Mouse (Mus musculus) heart, postnatal 10 days (tissue): ENCODE results near the gene Exosc1. TPM values are rescaled to one million over a fixed set of nuclear protein-coding genes. Genes with fewer than 3 reads are reported as not detected.
"Not testable (repeated sequence)": the region's sequence is repeated elsewhere in the genome, so short reads cannot be mapped to it uniquely, and the experiment has no call there.

ENCODE experiments used
- DNase-seq, 2 experiments: peaks; one replicate each; pipeline ENCODE4 v3.0.0; 2021
- intact Hi-C: fragments of 180-260 bp; cut with DNase I; formaldehyde crosslinking; loops from one replicate; pipeline ENCODE4 v1.15.1; 2025
- total RNA-seq, 2 experiments: library from RNA; stranded (reverse); gene quantifications; 2 replicates each; pipeline ENCODE4 v1.2.3; 2021

The Exosc1 gene
- total RNA-seq, 2 experiments from 2014 or later: 13.3 to 15.8 TPM

GRCm38 (mm10) chr19:41915294-41915693 is 17.9 kb downstream of the Exosc1 start:
- no peak for DNase-seq
- intact Hi-C loops: no loop called here

- intact Hi-C loops: loop anchor here (5.0 kb wide), 2 partner anchors 68 to 113 kb away; partner anchors contain the start of genes Mms19 and Ubtd1
Observed at GRCm38 (mm10) chr19:41914592-41914882, 18.7 kb downstream of the Exosc1 start.

GRCm38 (mm10) chr19:41913774-41914591 is 19.2 kb downstream of the Exosc1 start:
- DNase-seq: no peak
- intact Hi-C loops: loop anchor here (2.0 to 5.0 kb wide), 3 partner anchors 19 to 113 kb away; partner anchors contain the start of genes Exosc1, Mms19, Ubtd1 and Zdhhc16

More at GRCm38 (mm10) chr19:41914592-41914882, 18.7 kb downstream of the Exosc1 start:
- DNase-seq: not testable (repeated sequence)

GRCm38 (mm10) chr19:41912121-41913080 is 20.8 kb downstream of the Exosc1 start:
- intact Hi-C loops: loop anchor here (2.0 to 5.0 kb wide), 3 partner anchors 20 to 115 kb away; partner anchors contain the start of genes Exosc1, Mms19, Ubtd1 and Zdhhc16
- DNase-seq: peak; percentile 53 to 56

GRCm38 (mm10) chr19:41911178-41912073 is 21.8 kb downstream of the Exosc1 start, which contains the start of gene Pgam1:
Gene Pgam1, plus strand, starts transcription at chr19:41911923.
- intact Hi-C loops: loop anchor here (2.0 to 5.0 kb wide), 4 partner anchors 15 to 116 kb away; partner anchors contain the start of genes Exosc1, Mms19, Rrp12 and Ubtd1
- DNase-seq: peak; percentile 96 to 97

- intact Hi-C loops: loop anchor here (2.0 to 5.0 kb wide), 3 partner anchors 14 to 117 kb away; partner anchors contain the start of genes Mms19, Rrp12 and Ubtd1
- DNase-seq: no peak
Observed at GRCm38 (mm10) chr19:41910396-41910795, 22.8 kb downstream of the Exosc1 start.

- intact Hi-C loops: no loop called here
- no peak for DNase-seq
Observed at GRCm38 (mm10) chr19:41908736-41909135, 24.5 kb downstream of the Exosc1 start.

GRCm38 (mm10) chr19:41907079-41907760 is 26.0 kb downstream of the Exosc1 start:
- no peak for DNase-seq
- intact Hi-C loops: no loop called here

GRCm38 (mm10) chr19:41906311-41907078 is 26.7 kb downstream of the Exosc1 start:
- intact Hi-C loops: no loop called here
- DNase-seq: no peak

GRCm38 (mm10) chr19:41905246-41905645 is 28.0 kb downstream of the Exosc1 start:
- intact Hi-C loops: no loop called here
- DNase-seq: no peak

- intact Hi-C loops: no loop called here
- DNase-seq: no peak
Observed at GRCm38 (mm10) chr19:41902848-41903593, 30.2 kb downstream of the Exosc1 start.

GRCm38 (mm10) chr19:41901696-41902095 is 31.5 kb downstream of the Exosc1 start:
- no peak for DNase-seq
- intact Hi-C loops: no loop called here

- intact Hi-C loops: no loop called here
- DNase-seq: no peak
Observed at GRCm38 (mm10) chr19:41900495-41901090, 32.6 kb downstream of the Exosc1 start.

- peak; percentile 33 to 55 for DNase-seq
- intact Hi-C loops: loop anchor here (2.0 kb wide), 1 partner anchor 128 kb away; no protein-coding TSS in a partner anchor
Observed at GRCm38 (mm10) chr19:41898860-41899259, 34.4 kb downstream of the Exosc1 start.

GRCm38 (mm10) chr19:41896319-41896711 is 36.9 kb downstream of the Exosc1 start:
- intact Hi-C loops: loop anchor here (2.0 kb wide), 1 partner anchor 14 kb away; the partner anchor contains the start of gene Pgam1
- DNase-seq: no peak

GRCm38 (mm10) chr19:41895460-41896318 is 37.5 kb downstream of the Exosc1 start, which contains the start of gene Rrp12:
Gene Rrp12, minus strand, starts transcription at chr19:41896173.
- DNase-seq: peak; percentile 91
- intact Hi-C loops: loop anchor here (2.0 kb wide), 1 partner anchor 15 kb away; the partner anchor contains the start of gene Pgam1
